Mouse (Mus musculus) stomach, embryonic 16.5 days (tissue): ENCODE measurements around the gene Magi2. TPM values are rescaled to one million over a fixed set of nuclear protein-coding genes. Genes with fewer than 3 reads are reported as not detected.
A peak's percentile ranks its signal among the peaks of the same experiment; 100 is the strongest.

Source experiments
- ATAC-seq: fragments of 200-750 bp; cut with Nextera tagmentation; 2 replicates; pipeline ENCODE4 v1.8.0; 2017; ENCODE audit warnings: moderate number of reproducible peaks, moderate TSS enrichment; ENCODE audit not compliant: insufficient read depth, low FRiP score
- H3K27ac ChIP-seq: fragments of 300-500 bp; sonication (generic); 2 replicates; pipeline ENCODE4 v1.5.1; 2014; ENCODE audit warnings: low read length
- H3K27me3 ChIP-seq: fragments of 300-500 bp; sonication (generic); 2 replicates; pipeline ENCODE4 v1.6.1; 2014; ENCODE audit warnings: low read length, control low read depth, mixed read lengths; ENCODE audit not compliant: control insufficient read depth, insufficient read depth
- H3K36me3 ChIP-seq: fragments of 300-500 bp; sonication (generic); 2 replicates; pipeline ENCODE4 v1.6.1; 2014; ENCODE audit warnings: low read length; ENCODE audit not compliant: control insufficient read depth, insufficient read depth
- H3K4me1 ChIP-seq: fragments of 300-500 bp; sonication (generic); 2 replicates; pipeline ENCODE4 v1.6.1; 2014; ENCODE audit warnings: low read length, control low read depth, mixed read lengths; ENCODE audit not compliant: control insufficient read depth, insufficient read depth
- H3K4me2 ChIP-seq: fragments of 300-500 bp; sonication (generic); 2 replicates; pipeline ENCODE4 v1.6.1; 2014; ENCODE audit warnings: low read depth, low read length, mixed read lengths
- H3K4me3 ChIP-seq: fragments of 300-500 bp; sonication (generic); replicated peaks from 2 replicates; pipeline ENCODE4 v1.5.1; 2014; ENCODE audit warnings: mild to moderate bottlenecking, low read length
- H3K9ac ChIP-seq: fragments of 300-500 bp; sonication (generic); 2 replicates; pipeline ENCODE4 v1.6.1; 2014; ENCODE audit warnings: low read length
- H3K9me3 ChIP-seq: fragments of 300-500 bp; sonication (generic); replicated peaks from 2 replicates; pipeline ENCODE4 v1.6.1; 2016; ENCODE audit warnings: low read length, control low read depth; ENCODE audit not compliant: control insufficient read depth
- WGBS: fragments of 180-500 bp; shearing (Covaris S2); extraction: QIAGEN DNeasy Blood & Tissue Kit; methylation state at CpG from one replicate; pipeline ENCODE4 v1.1.7; 2014; 5-methylcytosine and 5-hydroxymethylcytosine counted together
- polyA plus RNA-seq: library from polyadenylated mRNA; unstranded; fragments of >200 nt; fragmentation: Nextera tagmentation; extraction: Ambion mirVana; gene quantifications from 2 replicates; pipeline ENCODE4 v1.2.1, GENCODE M21; 2015

Magi2 gene
- polyA plus RNA-seq, 1 experiment from 2014 or later, result 7.2 TPM

GRCm38 (mm10) chr5:20140662-20141444 lies 914.0 kb downstream of the Magi2 start:
- no peaks in the 10 kb centered on the region for H3K27me3 ChIP-seq
- no peaks in the 10 kb centered on the region for H3K36me3 ChIP-seq
- H3K4me2 ChIP-seq, result 0 out of 2 replicates have a peak overlapping the region, but pooled peaks have one; percentile 2
- H3K4me3 ChIP-seq, result no peak overlapping the region
- H3K9me3 ChIP-seq, result no peaks in the 10 kb centered on the region
- ATAC-seq, result no peak
- WGBS, result 38% methylated on average over 10 of the region's 10 CpGs
- H3K9ac ChIP-seq, result no peak overlapping the region
- no peaks in the 10 kb centered on the region for H3K4me1 ChIP-seq
- H3K27ac ChIP-seq, result no peak overlapping the region

GRCm38 (mm10) chr5:20153359-20154125 lies 926.7 kb downstream of the Magi2 start:
- no peak overlapping the region for H3K4me2 ChIP-seq
- WGBS, result 36% methylated on average over 3 of the region's 3 CpGs
- no peaks in the 10 kb centered on the region for H3K9me3 ChIP-seq
- H3K4me1 ChIP-seq, result no peaks in the 10 kb centered on the region
- no peak overlapping the region for H3K27ac ChIP-seq
- no peaks in the 10 kb centered on the region for H3K27me3 ChIP-seq
- no peak overlapping the region for H3K4me3 ChIP-seq
- no peak overlapping the region for H3K9ac ChIP-seq
- ATAC-seq, result no peak
- no peaks in the 10 kb centered on the region for H3K36me3 ChIP-seq

GRCm38 (mm10) chr5:20196765-20197164 lies 969.9 kb downstream of the Magi2 start:
- 47% methylated on average over 5 of the region's 5 CpGs for WGBS
- no peak for ATAC-seq
- Histone ChIP-seq H3K36me3 (no peaks in the 10 kb centered on the region), H3K9ac (no peak overlapping the region), H3K4me1 (no peaks in the 10 kb centered on the region), H3K4me3 (no peak overlapping the region), H3K4me2 (no peak overlapping the region), H3K27me3 (no peaks in the 10 kb centered on the region), H3K9me3 (no peaks in the 10 kb centered on the region), H3K27ac (no peak overlapping the region)

- no peak overlapping the region for H3K4me2 ChIP-seq
- ATAC-seq, result no peak
- 56% methylated on average over 9 of the region's 9 CpGs for WGBS
Measured at GRCm38 (mm10) chr5:20197395-20197794, 970.6 kb downstream of the Magi2 start.

GRCm38 (mm10) chr5:20201348-20201747 lies 974.5 kb downstream of the Magi2 start:
- Histone ChIP-seq H3K4me3 (no peak overlapping the region), H3K9me3 (no peaks in the 10 kb centered on the region), H3K27me3 (no peaks in the 10 kb centered on the region), H3K27ac (no peak overlapping the region), H3K4me1 (no peaks in the 10 kb centered on the region), H3K36me3 (no peaks in the 10 kb centered on the region), H3K4me2 (no peak overlapping the region), H3K9ac (no peak overlapping the region)
- no peak for ATAC-seq
- WGBS, result 74% methylated on average over 1 of the region's 1 CpGs

More at GRCm38 (mm10) chr5:20197395-20197794, 970.6 kb downstream of the Magi2 start:
- H3K9me3 ChIP-seq, result no peaks in the 10 kb centered on the region
- no peak overlapping the region for H3K27ac ChIP-seq
- no peaks in the 10 kb centered on the region for H3K36me3 ChIP-seq
- H3K27me3 ChIP-seq, result no peaks in the 10 kb centered on the region
- H3K4me3 ChIP-seq, result no peak overlapping the region
- no peaks in the 10 kb centered on the region for H3K4me1 ChIP-seq
- H3K9ac ChIP-seq, result no peak overlapping the region

- Histone ChIP-seq H3K9ac (no peak overlapping the region), H3K36me3 (no peaks in the 10 kb centered on the region), H3K27ac (no peak overlapping the region), H3K4me1 (no peaks in the 10 kb centered on the region), H3K9me3 (no peaks in the 10 kb centered on the region), H3K4me2 (no peak overlapping the region), H3K27me3 (no peaks in the 10 kb centered on the region), H3K4me3 (no peak overlapping the region)
- 92% methylated on average over 2 of the region's 2 CpGs for WGBS
- ATAC-seq, result no peak
Measured at GRCm38 (mm10) chr5:20208110-20208509, 981.3 kb downstream of the Magi2 start.

GRCm38 (mm10) chr5:20213299-20213698 lies 986.5 kb downstream of the Magi2 start:
- H3K9me3 ChIP-seq, result no peaks in the 10 kb centered on the region
- H3K4me1 ChIP-seq, result no peaks in the 10 kb centered on the region
- no peak for ATAC-seq
- H3K27ac ChIP-seq, result no peak overlapping the region
- H3K4me2 ChIP-seq, result no peak overlapping the region
- no peaks in the 10 kb centered on the region for H3K27me3 ChIP-seq
- H3K4me3 ChIP-seq, result no peak overlapping the region
- H3K9ac ChIP-seq, result no peak overlapping the region
- WGBS, result 55% methylated on average over 2 of the region's 2 CpGs
- no peaks in the 10 kb centered on the region for H3K36me3 ChIP-seq

GRCm38 (mm10) chr5:20226471-20227210 lies 999.8 kb downstream of the Magi2 start:
- WGBS, result 79% methylated on average over 6 of the region's 6 CpGs
- ATAC-seq, result no peak
- H3K4me1 ChIP-seq, result no peaks in the 10 kb centered on the region
- H3K4me3 ChIP-seq, result no peak overlapping the region
- no peaks in the 10 kb centered on the region for H3K27me3 ChIP-seq
- no peak overlapping the region for H3K27ac ChIP-seq
- no peak overlapping the region for H3K4me2 ChIP-seq
- no peaks in the 10 kb centered on the region for H3K9me3 ChIP-seq
- no peak overlapping the region for H3K9ac ChIP-seq
- H3K36me3 ChIP-seq, result no peaks in the 10 kb centered on the region
